Mouse (Mus musculus): ENCODE measurements around the gene Zc3h7b. TPM values are rescaled to one million over a fixed set of nuclear protein-coding genes. Genes with fewer than 3 reads are reported as not detected.

Zc3h7b gene
- polyA plus RNA-seq (2017; shearing (Covaris generic)): 6.3 TPM

DNA sequence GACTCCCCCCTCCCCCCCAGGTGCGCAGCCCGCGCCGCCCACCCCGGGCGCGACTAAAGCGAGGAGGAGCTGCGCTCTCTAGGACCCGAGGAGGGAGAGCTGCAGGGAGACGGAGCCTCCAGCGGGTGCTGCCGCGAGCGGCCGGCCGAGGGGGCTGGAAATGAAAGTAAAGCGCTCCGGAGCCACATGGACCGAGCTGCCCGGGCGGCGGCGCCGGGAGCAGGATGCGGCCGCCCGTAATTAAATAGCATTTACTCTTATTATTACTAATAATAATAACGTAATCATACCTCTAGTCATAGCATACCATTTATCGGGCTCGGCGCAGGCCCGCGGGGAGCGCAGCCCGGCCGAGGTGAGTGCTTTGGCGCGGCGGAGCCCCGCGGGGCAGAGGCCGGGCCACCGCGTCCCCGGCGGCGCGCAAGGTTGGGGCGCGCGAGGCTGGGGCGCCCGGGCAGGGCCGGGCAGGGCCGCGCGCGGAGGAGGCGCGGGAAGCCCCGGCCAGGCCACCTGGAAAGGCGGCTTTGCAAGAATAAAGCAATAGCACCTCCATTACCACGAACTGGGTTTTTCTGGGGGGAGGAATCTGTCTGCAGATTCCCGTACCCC, at the start of gene Zc3h7b, which contains the start of gene Rangap1:
TSS of gene Zc3h7b (plus strand) at position 66 of the 609 bp plus-strand sequence.
TSS of gene Rangap1 (minus strand) at position 539 of the 609 bp plus-strand sequence.

GRCm38 (mm10) chr15:81697175-81697574, 47.7 kb upstream of the Zc3h7b start, which contains the start of gene Chadl:
TSS of gene Chadl (minus strand) at chr15:81697287.

GRCm38 (mm10) chr15:81802001-81802890, 57.4 kb downstream of the Zc3h7b start, which contains the start of gene Tef:
TSS of gene Tef (plus strand) at chr15:81802421.

Other genes with a start within 250 kb of the Zc3h7b start
- 42.9 TPM for gene Ep300, start 159.7 kb upstream of the Zc3h7b start, polyA plus RNA-seq (2017; shearing (Covaris generic))
- 34.3 TPM for gene L3mbtl2, start 81.2 kb upstream of the Zc3h7b start, polyA plus RNA-seq (2017; shearing (Covaris generic))
- gene Chadl, start 47.8 kb upstream of the Zc3h7b start, polyA plus RNA-seq (2017; shearing (Covaris generic)): 4.7 TPM
- 75.2 TPM for gene Rangap1, start 473 bp downstream of the Zc3h7b start, polyA plus RNA-seq (2017; shearing (Covaris generic))
- gene Tef, start 57.4 kb downstream of the Zc3h7b start, polyA plus RNA-seq (2017; shearing (Covaris generic)): 30.7 TPM
- 65.7 TPM for gene Tob2, start 113.7 kb downstream of the Zc3h7b start, polyA plus RNA-seq (2017; shearing (Covaris generic))
- 90.6 TPM for gene Phf5a, start 126.9 kb downstream of the Zc3h7b start, polyA plus RNA-seq (2017; shearing (Covaris generic))
- 140 TPM for gene Aco2, start 127.3 kb downstream of the Zc3h7b start, polyA plus RNA-seq (2017; shearing (Covaris generic))
- gene Polr3h, start 181.2 kb downstream of the Zc3h7b start, polyA plus RNA-seq (2017; shearing (Covaris generic)): 51.3 TPM
- gene Csdc2, start 191.7 kb downstream of the Zc3h7b start, polyA plus RNA-seq (2017; shearing (Covaris generic)): not detected
- gene Pmm1, start 215.9 kb downstream of the Zc3h7b start, polyA plus RNA-seq (2017; shearing (Covaris generic)): 9.4 TPM
- gene 1700029P11Rik, start 235.5 kb downstream of the Zc3h7b start, polyA plus RNA-seq (2017; shearing (Covaris generic)): not detected
- gene Xrcc6, start 242.8 kb downstream of the Zc3h7b start, polyA plus RNA-seq (2017; shearing (Covaris generic)): 76.9 TPM

Measured in CD4-positive, CD25-positive, alpha-beta regulatory T cell (primary cell).